Mouse (Mus musculus) B cell, adult 2 months (primary cell): ENCODE data around the gene Slc17a1.

ENCODE experiments used
- DNase-seq, 2 experiments: peaks; one replicate each; pipeline ENCODE4 v3.0.0; 2022

The Slc17a1 gene

GRCm38 (mm10) chr13:23892592-23893268 lies 25.2 kb downstream of the Slc17a1 start:
- DNase-seq: no peak

DNA sequence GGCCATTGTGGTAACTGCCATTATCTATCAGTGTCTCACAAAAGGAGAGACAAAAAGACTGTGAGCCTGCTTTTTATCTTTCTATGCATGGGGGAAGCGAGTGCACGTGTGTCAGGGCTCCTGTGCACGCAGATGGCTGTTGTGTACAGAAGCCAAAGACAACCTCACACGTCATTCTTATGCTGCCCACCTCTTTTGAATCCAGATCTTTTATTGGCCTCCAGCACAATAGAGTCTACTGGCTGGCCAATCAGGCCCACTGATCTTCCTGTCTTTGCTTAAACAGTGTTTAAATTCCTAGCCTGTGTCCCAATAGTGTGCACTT lies 25.7 kb downstream of the Slc17a1 start:
- no peak for DNase-seq

DNA sequence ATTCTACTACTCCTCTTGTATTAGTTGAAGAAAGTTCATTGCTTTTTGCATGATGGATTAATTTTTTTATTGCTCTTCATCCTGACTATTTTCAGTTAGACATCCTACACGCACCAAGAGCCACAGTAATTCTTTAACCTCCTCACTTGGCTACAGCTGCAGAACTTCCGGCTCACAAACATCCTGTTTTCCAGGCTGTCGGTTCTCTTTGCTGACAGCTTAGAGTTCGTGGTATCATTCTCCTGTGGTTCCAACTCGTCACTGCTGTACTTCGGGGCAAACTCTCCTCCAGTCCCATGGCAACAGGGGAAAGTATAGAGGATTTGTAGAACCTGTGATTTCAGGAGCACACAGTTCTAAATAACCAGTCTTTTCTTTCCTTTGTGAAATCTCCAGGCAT lies 30.7 kb downstream of the Slc17a1 start:
- peak in 1 of 2 experiments; percentile 29 for DNase-seq

DNA sequence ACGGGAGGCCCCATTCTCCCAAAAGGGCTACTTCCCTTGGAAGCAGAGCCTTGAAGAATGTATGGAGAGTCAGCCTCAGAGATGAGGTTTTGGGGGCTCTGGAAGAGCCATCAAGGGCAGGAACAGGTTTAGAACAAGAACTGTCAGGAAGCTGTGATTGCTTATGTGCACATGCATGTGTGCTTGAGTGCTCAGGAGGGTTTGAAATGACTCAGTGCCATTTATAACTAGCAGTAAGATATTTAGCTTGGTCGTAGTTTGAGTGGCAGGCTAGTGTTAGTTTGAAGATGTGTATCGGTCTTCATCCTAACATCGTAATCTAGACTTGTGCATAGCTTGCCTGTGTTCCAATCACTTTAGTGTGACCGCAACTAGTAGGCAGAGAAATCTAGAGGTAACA lies 39.4 kb downstream of the Slc17a1 start:
- DNase-seq: no peak

DNA sequence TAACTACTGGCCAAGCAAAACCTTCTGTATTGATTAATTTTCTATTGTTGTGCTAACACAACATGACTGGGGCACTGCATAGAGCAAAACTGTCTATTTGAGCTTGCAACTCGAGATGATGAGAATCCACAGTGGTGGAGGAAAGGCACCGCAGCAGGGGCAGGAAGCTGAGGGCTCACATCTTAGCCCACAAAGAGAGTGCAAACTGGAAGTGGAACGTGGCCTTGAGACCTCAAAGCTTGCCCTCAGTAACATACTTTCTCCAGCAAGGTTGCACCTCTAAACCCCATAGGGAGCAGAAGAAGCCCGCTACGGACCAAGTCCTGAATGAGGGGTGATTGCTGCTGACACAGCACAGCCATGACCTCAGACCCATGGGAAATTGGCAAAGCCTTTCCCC lies 42.6 kb downstream of the Slc17a1 start:
- no peak for DNase-seq

GRCm38 (mm10) chr13:23911335-23911734 lies 43.8 kb downstream of the Slc17a1 start:
- peak; percentile 53 to 58 for DNase-seq

- peak; percentile 53 to 55 for DNase-seq
These were observed 46.3 kb downstream of the Slc17a1 start for GRCm38 (mm10) chr13:23913791-23914306.

GRCm38 (mm10) chr13:23914376-23915167 lies 47.0 kb downstream of the Slc17a1 start, which contains the start of gene Slc17a4:
TSS of gene Slc17a4 (minus strand) at chr13:23915009.
- peak in 1 of 2 experiments; percentile 22 for DNase-seq

DNA sequence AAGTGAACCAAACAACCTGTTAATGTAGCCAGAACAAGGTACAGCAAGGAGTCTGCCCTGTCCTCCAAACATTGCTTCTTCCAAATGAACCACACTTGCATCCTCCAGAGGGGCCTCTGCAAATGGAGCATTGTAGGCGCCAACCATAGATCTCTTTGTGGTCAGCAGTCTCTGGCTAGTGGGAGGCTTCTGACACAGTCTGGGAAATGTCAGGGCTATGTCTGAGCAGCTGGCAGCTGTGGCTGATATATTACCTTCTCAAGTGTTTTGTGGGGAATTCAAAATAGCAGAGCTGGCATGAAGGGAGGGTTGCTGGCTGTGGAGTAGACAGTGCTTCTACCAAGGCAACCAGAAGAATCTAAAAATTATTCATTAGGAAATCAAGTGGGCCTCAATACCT lies 48.6 kb downstream of the Slc17a1 start:
- no peak for DNase-seq

DNA sequence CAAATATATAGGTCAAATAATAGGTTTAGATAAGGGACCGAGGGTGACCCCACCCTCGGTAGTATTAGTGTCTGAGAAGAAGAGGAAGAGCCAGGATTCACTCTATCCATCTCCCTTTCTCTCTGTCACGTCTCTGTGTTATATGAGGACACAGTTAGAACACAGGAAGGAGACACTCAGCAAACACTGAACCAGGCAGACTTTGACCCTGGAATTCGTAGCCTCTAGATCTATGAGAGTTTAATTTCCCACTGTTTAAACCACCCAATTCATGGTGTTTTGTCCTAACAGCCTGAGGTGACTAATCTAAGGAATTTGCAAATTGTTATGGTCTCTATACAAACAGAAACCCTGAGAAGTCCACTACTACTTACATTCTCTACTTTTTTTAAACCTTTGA lies 50.1 kb downstream of the Slc17a1 start:
- no peak for DNase-seq

DNA sequence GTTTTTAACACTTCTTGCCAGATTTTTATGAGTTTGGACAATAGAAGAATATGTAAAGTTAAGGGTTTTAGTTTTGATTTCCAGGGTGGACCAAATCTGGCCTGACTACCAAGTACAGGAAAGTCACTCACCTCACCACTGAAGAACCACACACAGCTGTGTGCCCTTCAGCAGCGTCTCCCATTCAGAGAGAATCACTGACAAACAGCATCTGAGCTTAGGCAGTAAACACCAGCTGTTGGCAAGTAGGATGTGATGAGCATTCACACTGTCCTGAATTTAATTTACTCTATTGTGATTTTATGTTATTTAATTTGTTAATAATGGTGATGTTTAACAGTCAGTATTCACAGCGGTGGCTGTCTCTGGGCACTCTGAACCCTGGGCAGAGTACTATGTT lies 58.2 kb downstream of the Slc17a1 start:
- DNase-seq: no peak

GRCm38 (mm10) chr13:23928637-23929036 lies 61.1 kb downstream of the Slc17a1 start:
- DNase-seq: no peak

GRCm38 (mm10) chr13:23930461-23930860 lies 62.9 kb downstream of the Slc17a1 start:
- DNase-seq: no peak

- DNase-seq: no peak
These were observed 63.4 kb downstream of the Slc17a1 start for GRCm38 (mm10) chr13:23930904-23931303.

GRCm38 (mm10) chr13:23933421-23934210 lies 66.1 kb downstream of the Slc17a1 start, which contains the start of gene Hist1h2ba:
TSS of gene Hist1h2ba (minus strand) at chr13:23934156.
- no peak for DNase-seq

DNA sequence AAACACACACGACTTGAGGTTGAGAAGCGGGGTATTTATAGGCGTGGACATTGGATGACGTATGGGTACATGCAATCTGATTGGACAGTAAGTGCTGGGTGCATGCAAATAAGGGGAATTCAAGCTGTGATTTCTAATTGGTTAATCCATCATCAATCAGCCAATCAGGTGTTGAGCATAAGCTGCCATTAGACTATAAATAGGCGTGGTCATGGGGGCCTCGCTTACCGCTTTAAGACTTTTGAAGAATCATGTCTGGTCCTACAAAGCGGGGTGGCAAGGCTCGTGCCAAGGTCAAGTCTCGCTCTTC lies 66.6 kb downstream of the Slc17a1 start, which contains the start of gene Hist1h2aa:
Gene Hist1h2aa, plus strand, starts transcription at position 252 of the 310 bp plus-strand sequence.
- DNase-seq: no peak

- DNase-seq: no peak
These were observed 71.1 kb downstream of the Slc17a1 start for GRCm38 (mm10) chr13:23938699-23939098.

GRCm38 (mm10) chr13:23940291-23940690 lies 72.7 kb downstream of the Slc17a1 start:
- no peak for DNase-seq

DNA sequence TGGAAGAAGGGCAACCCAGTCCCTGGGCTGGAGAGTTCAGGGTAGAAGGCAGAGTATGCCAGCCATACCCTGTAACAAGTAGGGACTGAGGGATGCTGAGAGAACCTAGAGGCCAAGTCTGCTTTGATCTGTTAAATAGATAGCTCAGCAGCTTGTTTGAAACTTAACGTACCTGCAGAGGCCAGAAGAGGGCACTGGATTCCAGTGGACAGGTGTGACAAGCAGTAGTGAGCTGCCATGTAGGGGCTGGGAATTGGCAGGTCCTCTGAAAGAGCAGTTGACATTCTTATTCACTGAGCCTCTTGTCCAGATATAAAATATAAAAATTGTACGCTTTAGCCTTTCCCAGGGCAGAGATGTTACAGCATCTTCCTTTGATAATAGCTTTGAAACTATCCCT lies 75.3 kb downstream of the Slc17a1 start:
- DNase-seq: peak; percentile 6 to 7
